Mouse (Mus musculus) splenic B cell, adult 2 months (primary cell): ENCODE measurements around the gene Gm6993.

ENCODE experiments used
- DNase-seq: peaks from one replicate; pipeline ENCODE4 v3.0.0-alpha.2; 2011; ENCODE audit warnings: low read depth, low spot score
- H3K27me3 ChIP-seq: 2 replicates; pipeline ENCODE4 v1.6.1; 2012; ENCODE audit warnings: mild to moderate bottlenecking, low read length, moderate library complexity, mixed read lengths; ENCODE audit not compliant: control insufficient read depth, poor library complexity, insufficient read depth, severe bottlenecking
- H3K36me3 ChIP-seq: 2 replicates; pipeline ENCODE4 v1.6.1; 2012; ENCODE audit warnings: mild to moderate bottlenecking, low read length, moderate library complexity, mixed read lengths; ENCODE audit not compliant: control insufficient read depth, poor library complexity, insufficient read depth, severe bottlenecking

Gm6993 gene

DNA sequence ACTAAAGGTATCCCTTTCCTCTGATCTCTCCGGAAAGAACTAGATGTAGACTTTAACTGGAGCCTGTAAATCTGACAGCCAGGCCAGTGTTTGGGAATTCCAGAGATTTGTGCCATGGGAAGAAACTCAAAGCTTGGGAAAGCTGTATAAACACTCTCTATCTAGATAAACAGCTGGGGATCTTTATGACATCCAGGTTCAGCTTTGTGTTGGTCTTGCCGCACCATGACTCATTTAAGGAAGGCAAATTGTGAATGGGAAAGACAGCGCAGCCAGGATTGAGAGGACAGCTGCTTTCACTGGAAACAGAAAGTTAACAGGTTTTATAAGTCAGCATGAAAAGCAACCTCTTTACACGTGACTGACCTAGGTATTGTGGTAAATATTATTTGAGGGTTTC lies 11.7 kb downstream of the Gm6993 start:
- H3K27me3 ChIP-seq, result no peaks in the 10 kb centered on the region
- DNase-seq, result no peak

DNA sequence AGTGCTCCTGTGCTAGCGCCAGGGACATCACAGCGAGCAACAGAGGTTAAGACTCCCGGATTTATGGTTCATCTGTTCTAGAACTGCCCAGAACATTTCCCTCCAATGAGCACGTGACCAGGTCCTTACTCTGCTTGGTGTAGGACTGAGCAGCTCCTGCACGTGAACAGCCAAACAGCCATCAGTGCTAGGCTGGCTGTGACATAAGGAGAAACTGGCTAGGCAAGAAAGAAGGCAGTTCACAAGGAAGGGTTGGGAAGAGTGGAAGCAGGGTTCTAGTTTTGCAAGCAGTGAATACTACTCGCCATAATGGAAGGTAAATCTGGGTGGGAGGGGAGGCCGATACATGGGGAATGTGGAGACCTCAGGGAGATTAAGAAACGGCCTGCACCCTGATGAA lies 14.4 kb downstream of the Gm6993 start:
- Histone ChIP-seq H3K36me3 (no peaks in the 10 kb centered on the region), H3K27me3 (no peaks in the 10 kb centered on the region)
- no peak for DNase-seq

More for the DNA sequence above, 11.7 kb downstream of the Gm6993 start:
- H3K36me3 ChIP-seq, result no peaks in the 10 kb centered on the region

DNA sequence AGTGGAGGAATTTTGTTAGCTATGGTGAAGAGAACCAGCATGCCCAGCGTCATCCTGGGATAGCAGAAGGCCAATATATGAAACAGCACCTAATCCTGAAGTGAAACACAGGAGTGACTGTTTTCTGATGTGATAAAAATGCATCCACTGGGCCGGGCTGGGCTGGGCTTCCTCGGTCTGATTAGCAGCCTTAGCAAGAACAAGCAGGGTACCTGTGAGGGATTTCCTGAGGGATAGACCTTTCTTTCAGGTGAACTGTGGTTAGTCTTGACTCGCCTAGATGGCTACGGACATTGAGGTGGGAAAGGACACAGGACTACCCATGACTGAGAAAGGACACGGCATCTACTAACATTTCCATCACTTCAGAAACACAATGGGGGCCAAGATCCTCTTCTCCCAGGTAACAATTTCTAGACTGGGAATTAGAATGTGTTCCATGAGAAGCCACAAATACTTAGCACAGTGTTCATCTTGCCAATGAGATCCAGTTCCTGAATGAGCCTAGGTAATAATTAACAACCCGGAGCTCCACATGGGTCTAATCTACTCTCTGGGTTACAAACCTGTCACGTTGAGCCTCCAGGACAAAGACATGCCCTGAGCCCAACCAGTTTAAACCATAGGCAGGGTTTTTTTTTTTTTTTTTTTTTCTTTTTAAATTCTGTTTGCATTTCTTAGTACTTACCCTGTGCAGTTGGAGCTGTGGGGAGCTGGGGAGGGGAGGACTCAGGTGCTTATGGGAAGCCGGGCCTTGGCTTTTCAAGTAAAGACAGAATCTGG lies 15.7 kb downstream of the Gm6993 start:
- no peaks in the 10 kb centered on the region for H3K36me3 ChIP-seq
- no peak for DNase-seq
- no peaks in the 10 kb centered on the region for H3K27me3 ChIP-seq

DNA sequence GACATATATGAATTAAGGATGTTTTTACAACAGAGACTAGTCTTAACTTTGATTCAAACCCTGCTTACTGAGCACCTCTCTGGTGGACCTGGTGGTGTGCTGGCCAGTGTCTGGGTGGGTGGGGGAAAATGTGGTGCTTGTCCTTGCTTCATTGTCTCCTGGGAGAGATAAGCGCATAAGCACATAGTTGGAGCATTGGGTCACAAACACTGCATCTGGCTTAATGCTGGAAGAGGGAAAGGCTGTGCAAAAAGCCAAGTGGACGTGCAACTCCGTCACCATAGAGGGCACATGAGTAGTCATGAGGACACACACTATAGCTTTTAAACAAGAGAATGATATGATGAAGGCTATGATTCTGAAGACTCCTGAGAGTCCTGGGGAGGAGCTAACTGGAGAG lies 21.3 kb downstream of the Gm6993 start:
- no peak for DNase-seq
- Histone ChIP-seq H3K36me3 (no peaks in the 10 kb centered on the region), H3K27me3 (no peaks in the 10 kb centered on the region)

DNA sequence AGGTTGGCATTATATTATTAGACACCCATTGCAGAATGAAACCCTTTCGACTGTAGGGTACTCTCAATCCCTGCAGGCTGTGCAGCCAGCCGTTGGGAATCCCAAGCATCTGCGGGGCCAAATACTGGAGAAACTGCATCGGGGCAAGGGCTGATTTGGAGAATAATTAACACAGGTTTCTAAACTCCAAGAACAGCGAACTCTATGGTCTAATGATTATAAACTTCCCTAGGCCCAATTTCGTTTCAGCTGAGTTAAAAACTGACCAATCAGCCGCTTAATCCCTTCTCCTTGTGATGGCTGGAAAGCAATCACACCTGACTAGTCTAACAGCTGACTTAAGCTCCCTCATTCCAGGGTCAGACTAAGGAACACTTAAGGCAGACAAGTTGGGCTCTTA lies 23.4 kb downstream of the Gm6993 start:
- no peaks in the 10 kb centered on the region for H3K36me3 ChIP-seq
- no peak for DNase-seq
- H3K27me3 ChIP-seq, result no peaks in the 10 kb centered on the region

DNA sequence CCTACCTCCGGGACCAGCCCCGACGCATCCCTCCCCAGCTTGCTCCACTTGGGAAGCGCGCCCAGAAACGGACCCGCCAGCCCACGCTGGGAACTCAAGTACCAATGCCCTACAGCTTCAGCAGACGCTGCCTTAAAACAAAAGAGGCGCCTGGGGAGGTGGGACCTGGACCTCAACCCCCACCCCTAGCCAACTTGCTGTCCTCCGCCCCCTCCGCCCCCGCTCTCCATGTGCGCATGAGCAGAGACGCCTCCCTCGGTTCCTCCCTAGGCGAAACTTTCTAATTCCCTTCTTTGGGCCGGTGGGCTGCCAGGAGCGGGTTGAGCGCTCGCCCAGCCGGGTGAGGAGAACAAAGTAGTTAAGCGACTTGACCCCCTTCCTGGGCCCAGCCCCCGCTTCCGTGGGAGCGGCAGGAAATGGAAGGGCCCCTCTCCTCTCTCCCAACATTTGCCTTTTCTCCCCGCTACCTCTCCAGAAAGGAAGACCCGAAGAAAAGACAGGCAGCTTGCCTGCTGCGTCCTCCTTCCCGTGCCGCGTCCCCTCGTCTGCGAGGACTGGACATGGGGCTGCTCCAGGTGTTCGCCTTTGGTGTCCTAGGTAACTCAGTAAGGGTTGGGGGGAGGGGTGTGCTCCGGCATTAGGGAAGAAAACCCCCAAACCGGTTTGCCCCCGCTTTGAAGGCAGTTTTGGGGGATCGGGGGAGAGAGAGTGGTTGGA lies 24.6 kb downstream of the Gm6993 start, which contains the start of gene Lamb1:
Gene Lamb1, plus strand, starts transcription at position 230 of the 717 bp plus-strand sequence.
- no peaks in the 10 kb centered on the region for H3K27me3 ChIP-seq
- H3K36me3 ChIP-seq, result no peaks in the 10 kb centered on the region
- no peak for DNase-seq

DNA sequence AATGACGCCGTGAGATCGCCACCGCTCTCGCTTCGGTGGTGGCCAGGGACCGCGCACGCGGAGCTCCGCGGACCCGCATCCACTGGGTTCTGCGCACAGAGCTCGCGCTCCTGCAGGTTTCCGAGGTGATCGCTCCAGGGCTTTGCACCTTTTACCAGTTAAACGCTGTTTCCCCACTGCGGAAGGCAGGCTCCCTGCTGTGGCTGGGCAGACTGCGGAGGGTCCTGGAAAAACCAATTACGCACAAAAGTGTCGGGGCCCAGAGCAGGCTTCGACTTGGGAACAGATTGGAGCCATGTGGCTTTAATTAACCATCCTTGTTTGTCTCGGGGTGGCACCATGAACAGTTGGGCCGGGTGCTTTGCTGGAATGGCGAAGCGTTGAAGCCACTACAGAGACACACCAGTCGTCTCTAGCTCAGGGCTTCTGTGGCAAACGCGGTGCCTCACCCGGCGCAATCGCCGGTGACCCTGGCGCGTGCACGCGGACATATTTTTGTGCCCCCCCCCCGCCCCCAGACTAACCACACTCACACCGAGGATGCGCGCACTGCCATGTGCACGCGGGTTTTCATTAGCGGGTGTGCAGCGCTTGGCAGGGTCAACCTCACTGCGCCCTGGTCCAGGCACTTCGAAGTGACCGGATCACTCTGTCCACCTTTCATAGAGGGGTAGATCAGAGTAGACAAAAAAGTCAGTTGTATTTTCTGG lies 25.3 kb downstream of the Gm6993 start:
- Histone ChIP-seq H3K36me3 (no peaks in the 10 kb centered on the region), H3K27me3 (no peaks in the 10 kb centered on the region)
- DNase-seq, result no peak

DNA sequence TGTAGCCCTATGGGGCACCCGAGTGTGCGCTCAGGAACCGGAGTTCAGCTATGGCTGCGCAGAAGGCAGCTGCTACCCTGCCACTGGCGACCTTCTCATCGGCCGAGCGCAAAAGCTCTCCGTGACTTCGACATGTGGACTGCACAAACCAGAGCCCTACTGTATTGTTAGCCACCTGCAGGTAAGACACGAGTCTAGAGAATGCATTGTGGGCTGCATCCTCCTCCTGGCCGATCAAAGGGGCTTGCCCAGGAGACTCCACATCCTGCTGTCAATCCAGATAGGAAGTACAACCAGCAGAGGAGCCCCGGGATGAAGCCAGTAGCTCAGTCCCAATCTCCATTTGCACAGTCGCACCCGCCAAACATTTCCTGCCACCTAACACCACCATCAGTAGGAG lies 26.1 kb downstream of the Gm6993 start:
- Histone ChIP-seq H3K36me3 (no peaks in the 10 kb centered on the region), H3K27me3 (no peaks in the 10 kb centered on the region)
- DNase-seq, result no peak

DNA sequence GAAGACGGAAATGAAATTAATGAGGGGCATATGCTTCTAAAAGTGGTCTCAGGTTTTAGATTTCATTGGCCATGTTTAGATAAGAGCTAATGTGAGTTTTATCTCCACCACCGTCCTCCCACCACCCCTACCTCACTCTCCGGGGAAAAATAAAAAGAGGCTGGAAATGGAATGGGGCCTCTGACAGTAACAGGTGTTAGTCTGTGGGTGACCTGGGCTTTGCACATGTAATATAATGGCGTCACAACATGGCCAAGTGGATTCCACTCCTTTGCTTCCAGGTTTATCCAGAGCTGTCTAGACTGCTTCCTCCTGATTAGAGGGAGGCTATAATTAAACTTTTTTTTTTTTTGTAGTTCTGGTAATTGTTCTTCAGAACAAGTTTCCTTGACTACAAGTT lies 26.8 kb downstream of the Gm6993 start:
- H3K27me3 ChIP-seq, result no peaks in the 10 kb centered on the region
- H3K36me3 ChIP-seq, result no peaks in the 10 kb centered on the region
- no peak for DNase-seq

DNA sequence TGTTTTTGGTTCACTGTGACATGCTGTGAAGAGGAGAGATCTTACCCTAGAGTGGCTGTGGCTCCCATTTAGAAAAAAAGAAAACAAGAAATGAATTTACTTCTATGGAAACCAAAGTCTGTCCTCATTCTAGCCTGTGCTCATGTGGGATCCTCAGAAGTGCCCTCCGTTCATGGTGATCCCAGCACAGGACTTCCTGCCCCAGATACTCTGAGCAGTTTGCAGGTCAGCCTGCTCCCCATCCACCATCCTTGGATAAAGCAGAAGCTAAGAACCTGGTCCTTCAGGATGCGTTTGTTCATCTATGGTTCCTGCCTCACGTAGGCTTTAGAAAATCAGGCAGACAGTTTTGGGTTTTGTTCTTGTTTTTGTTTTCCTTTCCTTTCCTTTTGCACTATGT lies 27.7 kb downstream of the Gm6993 start:
- no peaks in the 10 kb centered on the region for H3K27me3 ChIP-seq
- no peak for DNase-seq
- no peaks in the 10 kb centered on the region for H3K36me3 ChIP-seq

DNA sequence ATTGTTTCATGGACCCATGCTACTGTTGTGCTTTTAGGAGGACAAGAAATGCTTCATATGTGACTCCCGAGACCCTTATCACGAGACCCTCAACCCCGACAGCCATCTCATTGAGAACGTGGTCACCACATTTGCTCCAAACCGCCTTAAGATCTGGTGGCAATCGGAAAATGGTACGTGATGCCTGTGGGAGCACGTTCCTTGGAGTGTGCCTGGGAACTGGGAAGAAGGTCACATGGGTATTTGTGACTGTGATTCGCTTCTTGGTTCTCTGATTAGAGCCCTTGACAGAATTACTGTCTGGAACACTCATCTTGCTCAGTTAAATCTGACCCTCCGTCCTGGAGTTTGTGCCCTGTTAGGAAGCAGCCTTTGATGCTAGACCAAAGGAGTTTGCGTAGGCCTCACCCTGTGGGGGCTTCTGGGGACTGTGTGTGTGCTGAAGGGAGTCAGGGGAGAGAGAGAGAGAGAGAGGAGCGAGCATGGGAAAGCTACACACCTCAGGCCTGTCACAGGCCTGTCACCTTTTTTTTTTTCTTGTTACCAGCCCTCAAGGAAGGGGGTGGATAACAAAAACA lies 28.5 kb downstream of the Gm6993 start:
- no peaks in the 10 kb centered on the region for H3K27me3 ChIP-seq
- H3K36me3 ChIP-seq, result no peaks in the 10 kb centered on the region
- no peak for DNase-seq

DNA sequence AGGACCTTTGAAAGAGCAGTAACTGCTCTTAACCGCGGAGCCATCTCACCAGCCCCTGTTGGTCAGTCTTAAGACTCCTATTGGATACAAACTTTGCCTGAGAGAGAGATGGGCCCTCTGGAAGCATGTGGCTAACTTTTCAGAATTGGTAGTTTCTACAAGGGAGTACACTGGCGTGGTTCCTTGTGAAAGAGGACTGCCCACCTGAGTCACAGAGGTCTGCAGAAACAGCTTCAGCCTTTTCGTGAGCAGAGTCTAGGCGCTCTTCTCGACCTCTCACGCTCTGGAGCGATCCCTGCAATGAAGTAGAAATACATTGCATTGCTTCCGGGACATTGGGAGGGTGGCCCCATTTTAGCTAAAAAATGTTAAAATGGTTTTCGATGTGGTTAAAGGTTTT lies 29.8 kb downstream of the Gm6993 start:
- H3K27me3 ChIP-seq, result no peaks in the 10 kb centered on the region
- no peaks in the 10 kb centered on the region for H3K36me3 ChIP-seq
- DNase-seq, result no peak

DNA sequence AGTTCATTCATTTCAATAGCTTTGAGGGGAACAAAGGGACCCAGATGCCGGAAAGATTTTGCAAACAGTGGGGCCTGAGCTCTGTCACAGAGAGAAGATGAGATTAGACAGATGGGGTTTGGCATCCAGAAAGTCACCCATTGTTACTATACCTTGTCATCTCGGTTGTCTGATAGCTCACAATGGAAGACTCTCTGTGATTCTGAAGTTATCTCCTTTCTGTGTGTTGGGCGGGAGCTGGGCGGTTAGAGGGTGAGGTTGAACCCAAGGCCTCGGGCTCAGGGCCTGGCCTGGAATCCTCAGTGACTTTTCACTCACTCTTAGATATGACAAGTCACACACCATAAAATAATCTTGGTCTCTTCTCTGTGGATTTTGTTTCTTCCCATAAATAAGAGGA lies 30.2 kb downstream of the Gm6993 start:
- DNase-seq, result no peak
- no peaks in the 10 kb centered on the region for H3K27me3 ChIP-seq
- H3K36me3 ChIP-seq, result no peaks in the 10 kb centered on the region

DNA sequence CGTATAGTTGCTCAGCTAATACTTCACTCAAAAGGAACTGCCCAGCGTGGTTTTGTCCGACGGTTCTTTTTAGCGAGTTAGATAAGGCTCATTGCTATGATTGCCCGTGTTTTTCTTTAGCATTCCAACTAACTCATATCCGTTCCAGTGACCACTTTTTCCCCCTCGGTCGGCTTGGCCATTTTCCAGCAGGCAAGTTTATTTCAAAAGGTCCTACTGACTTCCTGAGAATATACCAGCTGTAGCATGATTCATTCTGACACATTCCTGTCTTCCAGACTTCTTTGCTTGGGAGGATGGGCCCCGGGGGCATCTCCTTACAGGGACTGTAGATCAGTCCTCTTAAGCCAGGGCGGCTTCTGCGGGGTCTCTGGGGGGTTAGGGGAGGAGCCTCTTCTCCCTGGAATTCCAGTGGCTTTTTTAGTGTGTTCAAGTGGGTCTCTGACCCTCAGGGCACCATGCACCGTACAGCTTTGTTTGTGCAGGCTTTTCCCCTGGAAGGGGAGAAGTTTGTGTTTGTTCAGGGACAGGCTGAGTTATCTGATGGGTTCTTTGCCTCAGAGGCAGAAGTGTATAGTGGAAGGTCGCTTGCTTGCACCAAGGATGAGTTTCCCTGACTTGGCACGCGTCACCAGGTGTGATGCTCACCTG lies 30.9 kb downstream of the Gm6993 start:
- H3K27me3 ChIP-seq, result no peaks in the 10 kb centered on the region
- DNase-seq, result no peak

More for the DNA sequence above, 30.9 kb downstream of the Gm6993 start:
- no peaks in the 10 kb centered on the region for H3K36me3 ChIP-seq
